In genomic region chr7:28010271-28010670, GRCm38 (mm10) we compare ENCODE assay signal across 28 mouse cellular contexts. TPM values are rescaled to one million over a fixed set of nuclear protein-coding genes. Genes with fewer than 3 reads are reported as not detected.
A peak's percentile ranks its signal among the peaks of the same experiment; 100 is the strongest.
DNase-seq lines count a peak whose midpoint lies in the region; ATAC-seq lines count a peak whose summit lies in the region.
"Had no signal": no experiment of that assay in that cellular context is flagged by ENCODE, and none has a peak within 500 bp of the region (broad histone marks: within the 10 kb centered on the region; RNA-seq: fewer than 3 reads in every experiment).

No protein-coding gene starts in this region.

- ATAC-seq in midbrain, embryonic 11.5 days (ENCODE audit: low FRiP score): no peak
- ATAC-seq: forebrain, embryonic 13.5 days; inflammation-experienced regulatory T-cells, adult 6 months; lung, postnatal 0 days; midbrain, embryonic 15.5 days had no signal

- no peak overlapping the region for H3K4me2 ChIP-seq in midbrain, embryonic 11.5 days
- H3K4me2 ChIP-seq: forebrain, embryonic 13.5 days; heart, embryonic 13.5 days; hindbrain, embryonic 15.5 days; limb, embryonic 15.5 days; liver, embryonic 13.5 days; midbrain, embryonic 15.5 days had no signal

- peaks cover 4% of the 10 kb centered on the region for H3K36me3 ChIP-seq in midbrain, embryonic 11.5 days (ENCODE audit: control insufficient read depth, insufficient read depth, low read length)

- H3K27ac ChIP-seq in midbrain, embryonic 11.5 days (ENCODE audit: low read depth, low read length): no peak overlapping the region
- H3K27ac ChIP-seq: forebrain, embryonic 13.5 days; heart, embryonic 13.5 days; hindbrain, embryonic 10.5 days; hindbrain, embryonic 15.5 days; limb, embryonic 15.5 days; liver, embryonic 13.5 days; midbrain, embryonic 15.5 days had no signal

- no peak overlapping the region for H3K4me3 ChIP-seq in midbrain, embryonic 11.5 days (ENCODE audit: low read depth, low read length)
- H3K4me3 ChIP-seq: forebrain, embryonic 13.5 days; heart, embryonic 13.5 days; hindbrain, embryonic 10.5 days; hindbrain, embryonic 15.5 days; limb, embryonic 15.5 days; liver, embryonic 13.5 days; megakaryocyte, embryonic 14.5 days; midbrain, embryonic 15.5 days had no signal

- peaks cover 9% of the 10 kb centered on the region for H3K4me1 ChIP-seq in midbrain, embryonic 11.5 days (ENCODE audit: control insufficient read depth, insufficient read depth, low read length)

- H3K9ac ChIP-seq in midbrain, embryonic 11.5 days (ENCODE audit: low read length): no peak overlapping the region
- H3K9ac ChIP-seq: forebrain, embryonic 13.5 days; heart, embryonic 13.5 days; hindbrain, embryonic 15.5 days; limb, embryonic 15.5 days; liver, embryonic 13.5 days; midbrain, embryonic 15.5 days had no signal

- no peaks in the 10 kb centered on the region for H3K27me3 ChIP-seq in midbrain, embryonic 11.5 days (ENCODE audit: control insufficient read depth, insufficient read depth, low read length)
- H3K27me3 ChIP-seq: forebrain, embryonic 13.5 days; heart, embryonic 13.5 days; hindbrain, embryonic 15.5 days; limb, embryonic 15.5 days; liver, embryonic 13.5 days; megakaryocyte, embryonic 14.5 days; midbrain, embryonic 15.5 days had no signal

- DNase-seq in left cerebral cortex, postnatal 14 days (ENCODE audit: low spot score in 2 of 2): peak; percentile 17 to 20
- DNase-seq in left cerebral cortex, postnatal 10 days (ENCODE audit: extremely low spot score in 1 of 2, low spot score in 2 of 2): no peak
- DNase-seq in layer of hippocampus, adult 18-20 months (ENCODE audit: low spot score in 2 of 2): peak; percentile 48 to 79
- peak; percentile 16 for DNase-seq in layer of hippocampus, adult 9-10 months (ENCODE audit: low spot score)
- DNase-seq in right cerebral cortex, postnatal 25 days: peak; percentile 27
- no peak for DNase-seq in midbrain, embryonic 11.5 days (ENCODE audit: low spot score, missing footprints)
- DNase-seq in thymus, postnatal 25 days: no peak
- DNase-seq in heart, adult 18-20 months: no peak
- DNase-seq: adrenal gland, adult 2 months; adrenal gland, postnatal 36 days; B cell, adult 2 months; cerebellum, adult 2 months; cerebellum, postnatal 36 days; heart, postnatal 10 days; kidney, adult 11 months; kidney, postnatal 14 days; liver, embryonic 13.5 days; lung, adult 18-20 months; lung, postnatal 4 days had no signal

- intact Hi-C loops in left cerebral cortex, postnatal 14 days (cut with DNase I): no loop called here
- intact Hi-C loops in left cerebral cortex, postnatal 10 days (cut with DNase I): no loop called here

- no peaks in the 10 kb centered on the region for H3K9me3 ChIP-seq in midbrain, embryonic 11.5 days (ENCODE audit: control insufficient read depth, low read length)
- H3K9me3 ChIP-seq: forebrain, embryonic 13.5 days; heart, embryonic 13.5 days; hindbrain, embryonic 10.5 days; hindbrain, embryonic 15.5 days; limb, embryonic 15.5 days; liver, embryonic 13.5 days; megakaryocyte, embryonic 14.5 days; midbrain, embryonic 15.5 days had no signal

- over 99% methylated on average over 3 of the region's 3 CpGs for WGBS in midbrain, embryonic 11.5 days

RNA-seq across cellular contexts. Expression of gene Zfp850, which starts 3.6 kb away (rescaled TPM):
- total RNA-seq in left cerebral cortex, postnatal 14 days (2021): 1 to 10 TPM; 4.5 to 4.9 TPM
- 1 to 10 TPM; 6.0 to 6.5 TPM for total RNA-seq in left cerebral cortex, postnatal 10 days (2021)
- total RNA-seq in layer of hippocampus, adult 18-20 months (2021): 1 to 10 TPM; 5.4 to 7.0 TPM
- polyA plus RNA-seq in midbrain, embryonic 11.5 days (2014; fragmentation: Nextera tagmentation; extraction: Ambion mirVana): 8.5 and 10.1 TPM in 2 replicates
- 1 to 10 TPM; 1.0 to 1.5 TPM for total RNA-seq in heart, adult 18-20 months (2021)

RNA-seq across cellular contexts. Expression of gene Zfp780b, which starts 31.3 kb away (rescaled TPM):
- total RNA-seq in left cerebral cortex, postnatal 14 days (2021): 10 to 100 TPM; 22.2 to 22.5 TPM
- 10 to 100 TPM; 22.1 to 23.8 TPM for total RNA-seq in left cerebral cortex, postnatal 10 days (2021)
- 10 to 100 TPM; 20.1 to 20.3 TPM for total RNA-seq in layer of hippocampus, adult 18-20 months (2021)
- 21.1 and 22.2 TPM in 2 replicates for polyA plus RNA-seq in midbrain, embryonic 11.5 days (2014; fragmentation: Nextera tagmentation; extraction: Ambion mirVana)
- total RNA-seq in heart, adult 18-20 months (2021): 1 to 10 TPM; 8.9 to 9.7 TPM

RNA-seq across cellular contexts. Expression of gene Psmc4, which starts 39.6 kb away (rescaled TPM):
- 100 to 1,000 TPM; 128 to 130 TPM for total RNA-seq in left cerebral cortex, postnatal 14 days (2021)
- 100 to 1,000 TPM; 128 to 135 TPM for total RNA-seq in left cerebral cortex, postnatal 10 days (2021)
- total RNA-seq in layer of hippocampus, adult 18-20 months (2021): 100 to 1,000 TPM; 124 to 127 TPM
- 422 and 423 TPM in 2 replicates for polyA plus RNA-seq in midbrain, embryonic 11.5 days (2014; fragmentation: Nextera tagmentation; extraction: Ambion mirVana)
- total RNA-seq in heart, adult 18-20 months (2021): 10 to 100 TPM; 85.2 to 87.3 TPM

Comparison
In these comparisons a context has a peak if more than half of its experiments do, and no peak if none do; other contexts are left out.
1. DNase-seq: peak in left cerebral cortex, postnatal 14 days (2 of 2), layer of hippocampus, adult 18-20 months (2 of 2), layer of hippocampus, adult 9-10 months (single experiment) and right cerebral cortex, postnatal 25 days (single experiment); none in left cerebral cortex, postnatal 10 days (0 of 2), midbrain, embryonic 11.5 days (single experiment), thymus, postnatal 25 days (single experiment) and heart, adult 18-20 months (0 of 2).